Mouse (Mus musculus) v-Abl transformed pro-B cells (cell line): ENCODE results near the gene Akr1e1.

ENCODE experiments used
- in situ Hi-C, 2 experiments: fragments of 400-800 bp; cut with MboI; formaldehyde crosslinking; loops; one replicate each; pipeline ENCODE4 v1.15.1; 2025; ENCODE audit not compliant: unreplicated experiment in 2 of 2

Gene Akr1e1

DNA sequence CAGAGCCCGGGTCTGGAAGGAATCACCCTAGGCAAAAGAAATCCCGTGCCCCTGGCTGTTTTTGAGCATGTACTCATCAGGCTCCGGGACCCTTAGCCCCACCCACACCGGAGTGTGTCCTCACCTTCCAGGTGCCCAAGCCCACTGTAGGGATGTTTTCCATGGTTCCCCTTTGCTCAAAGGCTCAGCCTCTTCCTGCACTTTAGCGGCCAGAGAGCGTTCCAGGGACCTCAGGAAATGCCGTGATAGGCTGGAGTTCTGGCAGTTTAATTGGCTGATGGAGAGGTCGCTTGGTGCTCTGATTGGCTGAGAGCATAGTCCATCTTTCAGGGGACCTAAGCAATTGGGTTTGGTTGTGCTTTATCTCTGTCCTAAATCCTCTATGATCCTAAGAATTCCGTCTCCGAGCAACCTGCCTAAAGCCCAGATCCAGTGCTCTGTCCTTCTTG is at the start of gene Akr1e1:
Gene Akr1e1 (minus strand): TSS at position 214 of the 449 bp plus-strand sequence.
- in situ Hi-C loops, result loop anchor here in 1 of 2 experiments (10.0 to 25.0 kb wide), 3 partner anchors 497 to 1197 kb away; no protein-coding TSS in a partner anchor

DNA sequence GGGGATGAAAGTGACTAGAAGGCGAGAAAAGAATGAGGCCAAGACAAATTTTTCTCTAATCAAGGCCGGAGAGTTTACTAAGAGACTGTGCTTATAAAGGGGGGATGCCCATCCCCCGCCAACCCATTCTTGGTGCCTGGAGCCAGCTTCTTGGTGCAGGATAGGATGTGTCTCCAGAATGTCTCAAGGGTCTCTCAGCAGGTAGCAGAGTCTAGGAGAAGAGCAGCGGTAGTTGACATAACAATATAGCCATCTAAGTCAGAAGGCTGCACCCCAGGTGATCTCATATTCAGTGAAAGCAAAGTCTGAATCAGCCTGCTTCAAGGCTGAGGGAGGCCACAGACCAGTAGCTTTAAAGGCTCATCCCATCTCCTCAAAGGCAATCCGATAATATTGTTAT is 49.4 kb upstream of the Akr1e1 start:
- in situ Hi-C loops, result loop anchor here in 1 of 2 experiments (25.0 kb wide), 1 partner anchor 1204 kb away; the partner anchor contains the start of gene Klf6

DNA sequence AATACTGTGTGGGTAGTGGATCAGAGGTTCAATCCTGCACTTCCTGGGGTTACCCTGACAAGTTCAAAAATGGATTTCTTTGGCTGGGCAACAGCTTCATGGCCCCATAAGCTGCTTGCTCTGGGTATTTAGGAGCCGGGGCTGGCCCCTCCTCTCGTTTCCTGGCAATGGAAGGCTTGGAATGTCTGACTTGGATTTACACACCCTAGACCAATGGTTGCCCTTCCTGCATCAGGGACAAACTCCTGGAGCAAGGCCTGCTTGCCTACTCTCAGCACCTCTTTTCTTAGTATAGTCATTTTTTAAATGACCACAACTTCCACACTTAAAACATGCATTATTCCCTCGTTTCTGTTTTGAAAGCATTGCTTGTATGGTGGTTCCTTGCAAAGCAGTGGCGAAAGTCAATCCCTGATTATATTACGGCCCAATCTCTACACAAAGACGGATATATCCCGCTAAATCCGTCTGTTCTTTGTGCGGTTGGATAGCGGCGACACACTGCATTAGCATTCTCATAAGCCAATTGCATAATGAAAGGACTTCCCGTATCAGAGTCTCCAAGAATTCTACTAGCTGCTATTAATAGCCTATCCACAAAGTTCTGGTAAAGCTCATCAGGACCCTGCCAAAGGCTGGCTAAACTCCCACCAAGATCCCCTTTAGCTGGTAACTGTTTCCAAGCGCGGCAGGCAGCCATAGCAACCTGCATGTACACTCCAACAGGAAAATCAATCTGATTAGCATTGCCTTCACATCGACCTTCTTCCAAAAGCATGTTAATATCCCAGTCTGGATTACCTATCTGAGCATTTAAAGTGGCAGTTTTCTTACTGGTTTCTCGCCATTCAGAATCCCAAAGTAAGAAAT is 47.5 kb upstream of the Akr1e1 start:
- in situ Hi-C loops, result loop anchor here in 1 of 2 experiments (25.0 kb wide), 1 partner anchor 1206 kb away; the partner anchor contains the start of gene Klf6

- in situ Hi-C loops, result loop anchor here in 1 of 2 experiments (25.0 kb wide), 1 partner anchor 1212 kb away; the partner anchor contains the start of gene Klf6
Measured at GRCm38 (mm10) chr13:4650190-4650589, 41.2 kb upstream of the Akr1e1 start.

- in situ Hi-C loops, result no loop called here
Measured at GRCm38 (mm10) chr13:4645248-4645647, 36.3 kb upstream of the Akr1e1 start.

DNA sequence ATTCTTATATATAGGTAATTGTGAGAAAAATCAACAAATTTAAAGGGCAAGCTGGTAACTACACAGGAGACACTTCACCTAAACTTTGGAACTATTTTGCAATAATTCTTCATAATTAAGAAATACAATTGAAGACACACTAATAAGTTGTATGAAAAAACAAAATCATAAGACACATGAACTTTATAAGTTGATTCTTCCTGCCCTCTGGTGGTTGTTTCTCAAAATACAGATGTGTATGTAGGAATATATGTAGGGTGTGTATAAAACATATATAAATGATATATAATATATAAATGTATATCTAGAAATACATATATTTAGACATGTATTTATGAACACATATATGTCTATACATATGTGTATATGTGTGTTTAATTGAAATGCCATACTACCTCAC is 1.9 kb upstream of the Akr1e1 start:
- in situ Hi-C loops, result loop anchor here in 1 of 2 experiments (25.0 kb wide), 2 partner anchors 499 to 1199 kb away; no protein-coding TSS in a partner anchor

DNA sequence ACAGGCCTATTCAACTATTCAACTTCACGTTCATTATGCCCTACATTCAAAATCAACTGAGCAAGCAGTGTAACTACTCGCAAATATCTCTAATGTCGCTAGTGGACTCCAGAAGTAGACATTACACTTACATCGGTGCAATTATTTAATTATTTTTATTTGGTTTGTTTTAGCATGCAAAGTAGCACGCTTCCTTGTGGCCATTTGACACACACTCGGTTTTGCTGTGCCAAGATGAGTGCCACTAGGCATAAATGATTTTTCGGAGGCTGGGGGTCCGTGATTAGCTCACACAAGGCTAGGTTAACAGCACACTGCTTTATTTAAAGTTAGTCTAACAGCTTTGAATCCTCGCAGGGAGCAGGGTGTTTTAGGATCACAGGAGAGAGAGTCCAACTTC is 444 bp downstream of the Akr1e1 start:
- in situ Hi-C loops, result loop anchor here in 1 of 2 experiments (10.0 to 25.0 kb wide), 3 partner anchors 496 to 1196 kb away; no protein-coding TSS in a partner anchor

GRCm38 (mm10) chr13:4606821-4607220 is 2.2 kb downstream of the Akr1e1 start:
- in situ Hi-C loops, result loop anchor here in 1 of 2 experiments (10.0 to 25.0 kb wide), 3 partner anchors 495 to 1195 kb away; no protein-coding TSS in a partner anchor

DNA sequence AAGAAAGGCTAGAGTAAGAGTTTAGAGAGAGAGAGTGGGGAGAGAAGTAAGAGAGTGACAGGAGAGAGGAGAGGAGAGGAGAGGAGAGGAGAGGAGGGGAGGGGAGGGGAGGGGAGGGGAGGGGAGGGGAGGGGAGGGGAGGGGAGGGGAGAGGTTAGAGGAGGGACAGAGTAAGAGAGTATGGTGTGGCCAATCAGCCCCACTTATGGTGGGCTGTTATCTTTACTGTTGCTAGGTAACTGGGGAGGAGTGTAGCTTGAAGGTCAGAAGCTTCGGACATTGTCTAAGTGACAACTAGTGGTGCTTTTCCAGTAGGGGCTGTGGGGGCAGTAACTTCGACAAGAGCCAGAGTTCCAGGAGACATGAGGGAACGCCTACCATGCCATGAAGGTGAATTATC is 5.5 kb downstream of the Akr1e1 start:
- in situ Hi-C loops, result loop anchor here in 1 of 2 experiments (10.0 to 25.0 kb wide), 3 partner anchors 491 to 1191 kb away; no protein-coding TSS in a partner anchor

DNA sequence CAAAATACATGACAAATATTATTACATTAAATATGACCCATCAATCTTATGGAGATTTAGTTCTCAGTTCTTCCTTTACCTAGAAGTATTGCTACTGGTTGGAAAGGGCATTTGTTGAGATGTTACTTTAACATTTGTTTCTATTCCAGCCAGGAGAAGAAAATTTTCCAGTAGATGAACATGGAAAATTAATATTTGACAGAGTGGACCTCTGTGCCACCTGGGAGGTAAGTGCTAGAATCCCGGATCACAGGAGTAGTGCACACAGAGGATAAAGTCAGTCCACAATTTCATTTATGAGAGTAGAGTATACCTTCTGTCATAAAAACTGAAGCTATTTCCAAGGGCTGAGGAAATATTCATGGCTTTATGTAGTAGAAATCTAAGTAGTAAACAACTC is 32.1 kb downstream of the Akr1e1 start:
- in situ Hi-C loops, result no loop called here

DNA sequence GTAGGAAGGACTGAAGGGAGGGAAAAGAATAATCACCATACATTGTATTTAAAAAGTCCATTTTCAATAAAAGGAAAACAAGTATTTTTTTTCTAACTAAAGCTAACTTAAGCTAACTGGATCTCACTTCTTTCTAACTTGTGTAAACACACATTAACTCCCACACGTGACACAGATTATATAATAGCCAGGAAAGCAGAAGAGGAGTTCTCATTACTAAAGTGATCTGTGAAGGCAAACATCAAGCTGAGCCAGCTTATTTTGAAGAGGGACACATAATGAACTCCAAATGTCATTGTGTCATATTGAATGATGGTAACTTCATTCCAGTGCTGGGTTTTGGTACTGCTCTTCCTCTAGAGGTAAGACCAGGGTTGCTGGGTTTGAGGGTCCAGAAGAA is 35.1 kb downstream of the Akr1e1 start, which contains the start of gene Akr1c21:
Gene Akr1c21 (plus strand): TSS at position 205 of the 400 bp plus-strand sequence.
- in situ Hi-C loops, result no loop called here

GRCm38 (mm10) chr13:4565996-4566395 is 43.0 kb downstream of the Akr1e1 start:
- in situ Hi-C loops, result no loop called here

DNA sequence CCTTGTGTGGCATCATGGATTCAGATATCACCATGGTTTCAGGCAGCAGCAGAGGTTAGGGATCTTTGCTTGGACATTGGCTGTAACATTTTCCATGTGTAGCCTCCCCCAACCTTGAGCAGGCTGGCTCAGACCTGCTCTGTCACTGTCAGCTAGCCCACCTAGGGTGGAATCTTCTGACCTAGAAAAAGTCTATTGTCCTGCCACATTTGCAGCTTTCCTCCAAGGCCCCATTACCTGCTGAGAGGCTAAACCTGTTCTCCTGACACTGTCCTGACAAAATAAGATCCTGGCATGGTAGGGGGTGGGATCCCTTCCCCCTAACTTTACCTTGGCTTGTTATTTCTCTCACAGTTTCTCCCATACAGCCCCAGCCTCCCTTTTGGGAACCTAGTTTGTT is 48.5 kb downstream of the Akr1e1 start:
- in situ Hi-C loops, result no loop called here

- in situ Hi-C loops, result no loop called here
Measured at GRCm38 (mm10) chr13:4559143-4559542, 49.8 kb downstream of the Akr1e1 start.
